Mouse (Mus musculus) midbrain, embryonic 16.5 days (tissue): ENCODE data around the gene Mafk. TPM values are rescaled to one million over a fixed set of nuclear protein-coding genes. Genes with fewer than 3 reads are reported as not detected.

Experiments used
- ATAC-seq: fragments of 200-750 bp; cut with Nextera tagmentation; 2 replicates; pipeline ENCODE4 v1.8.0; 2017; ENCODE audit warnings: moderate TSS enrichment
- H3K27ac ChIP-seq: fragments of 300-500 bp; sonication (generic); 2 replicates; pipeline ENCODE4 v1.5.1; 2014; ENCODE audit warnings: mild to moderate bottlenecking, low read length, mixed read lengths
- H3K27me3 ChIP-seq: fragments of 300-500 bp; sonication (generic); 2 replicates; pipeline ENCODE4 v1.6.1; 2014; ENCODE audit warnings: low read depth, low read length, mixed read lengths; ENCODE audit not compliant: control insufficient read depth, insufficient read depth
- H3K36me3 ChIP-seq: fragments of 300-500 bp; sonication (generic); 2 replicates; pipeline ENCODE4 v1.6.1; 2014; ENCODE audit warnings: mild to moderate bottlenecking, low read length, moderate library complexity, mixed read lengths; ENCODE audit not compliant: control insufficient read depth, insufficient read depth
- H3K4me1 ChIP-seq: fragments of 300-500 bp; sonication (generic); 2 replicates; pipeline ENCODE4 v1.6.1; 2014; ENCODE audit warnings: mild to moderate bottlenecking, low read length, mixed read lengths; ENCODE audit not compliant: control insufficient read depth, insufficient read depth
- H3K4me2 ChIP-seq: fragments of 300-500 bp; sonication (generic); 2 replicates; pipeline ENCODE4 v1.6.1; 2014; ENCODE audit warnings: mild to moderate bottlenecking, low read length, mixed read lengths
- H3K4me3 ChIP-seq: fragments of 300-500 bp; sonication (generic); 2 replicates; pipeline ENCODE4 v1.5.1; 2014; ENCODE audit warnings: low read depth, mild to moderate bottlenecking, low read length, moderate library complexity, mixed read lengths
- H3K9ac ChIP-seq: fragments of 300-500 bp; sonication (generic); 2 replicates; pipeline ENCODE4 v1.6.1; 2014; ENCODE audit warnings: low read depth, low read length, mixed read lengths
- H3K9me3 ChIP-seq: fragments of 300-500 bp; sonication (generic); replicated peaks from 2 replicates; pipeline ENCODE4 v1.6.1; 2014; ENCODE audit warnings: mild to moderate bottlenecking, low read length, mixed read lengths; ENCODE audit not compliant: control insufficient read depth, poor library complexity, severe bottlenecking
- WGBS: fragments of 180-500 bp; shearing (Covaris S2); extraction: QIAGEN DNeasy Blood & Tissue Kit; methylation state at CpG from one replicate; pipeline ENCODE4 v1.1.7; 2014; 5-methylcytosine and 5-hydroxymethylcytosine counted together
- polyA plus RNA-seq: library from polyadenylated mRNA; unstranded; fragments of >200 nt; fragmentation: Nextera tagmentation; extraction: Ambion mirVana; gene quantifications from 2 replicates; pipeline ENCODE4 v1.2.1, GENCODE M21; 2015

Mafk gene
- polyA plus RNA-seq, 1 experiment from 2014 or later: 17.6 TPM

GRCm38 (mm10) chr5:139801231-139801630 lies 9.9 kb downstream of the Mafk start:
- peaks cover 8% of the 10 kb centered on the region; the same call in 1 of the 2 replicates for H3K36me3 ChIP-seq
- no peaks in the 10 kb centered on the region for H3K9me3 ChIP-seq
- H3K27me3 ChIP-seq: no peaks in the 10 kb centered on the region
- peaks cover 31% of the 10 kb centered on the region for H3K4me1 ChIP-seq
- ATAC-seq: no peak
- H3K9ac ChIP-seq: no peak overlapping the region
- no peak overlapping the region for H3K4me3 ChIP-seq
- H3K27ac ChIP-seq: no peak overlapping the region
- 95% methylated on average over 8 of the region's 8 CpGs for WGBS
- H3K4me2 ChIP-seq: no peak overlapping the region

- no peak for ATAC-seq
- 90% methylated on average over 10 of the region's 10 CpGs for WGBS
- no peak overlapping the region for H3K9ac ChIP-seq
- H3K4me2 ChIP-seq: no peak overlapping the region
- H3K9me3 ChIP-seq: no peaks in the 10 kb centered on the region
- H3K27ac ChIP-seq: no peak overlapping the region
- no peaks in the 10 kb centered on the region for H3K27me3 ChIP-seq
- peaks cover 27% of the 10 kb centered on the region for H3K4me1 ChIP-seq
- H3K4me3 ChIP-seq: no peak overlapping the region
- peaks cover 8% of the 10 kb centered on the region; the same call in 1 of the 2 replicates for H3K36me3 ChIP-seq
Measured at GRCm38 (mm10) chr5:139801880-139802279, 10.6 kb downstream of the Mafk start.

- Histone ChIP-seq H3K4me1 (peaks cover 14% of the 10 kb centered on the region), H3K9me3 (no peaks in the 10 kb centered on the region), H3K4me3 (no peak overlapping the region), H3K36me3 (peaks cover 8% of the 10 kb centered on the region; the same call in 1 of the 2 replicates), H3K27me3 (no peaks in the 10 kb centered on the region), H3K27ac (no peak overlapping the region), H3K9ac (no peak overlapping the region), H3K4me2 (no peak overlapping the region)
- no peak for ATAC-seq
- WGBS: 78% methylated on average over 8 of the region's 8 CpGs
Measured at GRCm38 (mm10) chr5:139803165-139803564, 11.9 kb downstream of the Mafk start.

GRCm38 (mm10) chr5:139803601-139804102 lies 12.3 kb downstream of the Mafk start:
- Histone ChIP-seq H3K27ac (no peak overlapping the region), H3K9me3 (no peaks in the 10 kb centered on the region), H3K27me3 (no peaks in the 10 kb centered on the region), H3K4me1 (peaks cover 9% of the 10 kb centered on the region), H3K4me3 (no peak overlapping the region), H3K9ac (no peak overlapping the region), H3K36me3 (peaks cover 8% of the 10 kb centered on the region; the same call in 1 of the 2 replicates), H3K4me2 (peak overlapping the region; percentile 12; the same call in 1 of the 2 replicates)
- 8% methylated on average over 12 of the region's 12 CpGs for WGBS
- ATAC-seq: no peak; the same call in 1 of the 2 replicates

GRCm38 (mm10) chr5:139804107-139804551 lies 12.8 kb downstream of the Mafk start:
- H3K27me3 ChIP-seq: no peaks in the 10 kb centered on the region
- no peaks in the 10 kb centered on the region for H3K9me3 ChIP-seq
- 6% methylated on average over 6 of the region's 6 CpGs for WGBS
- no peak overlapping the region for H3K4me3 ChIP-seq
- no peak overlapping the region for H3K4me2 ChIP-seq
- H3K4me1 ChIP-seq: peaks cover 5% of the 10 kb centered on the region
- no peak overlapping the region for H3K9ac ChIP-seq
- peaks cover 8% of the 10 kb centered on the region; the same call in 1 of the 2 replicates for H3K36me3 ChIP-seq
- ATAC-seq: no peak
- no peak overlapping the region for H3K27ac ChIP-seq

- Histone ChIP-seq H3K4me3 (no peak overlapping the region), H3K27me3 (no peaks in the 10 kb centered on the region), H3K27ac (no peak overlapping the region), H3K36me3 (peaks cover 8% of the 10 kb centered on the region; the same call in 1 of the 2 replicates), H3K9ac (no peak overlapping the region), H3K4me2 (no peak overlapping the region), H3K9me3 (no peaks in the 10 kb centered on the region), H3K4me1 (no peaks in the 10 kb centered on the region; the same call in 1 of the 2 replicates)
- 93% methylated on average over 11 of the region's 11 CpGs for WGBS
- no peak for ATAC-seq
Measured at GRCm38 (mm10) chr5:139804573-139805111, 13.3 kb downstream of the Mafk start.

- no peak overlapping the region for H3K9ac ChIP-seq
- no peak overlapping the region for H3K4me2 ChIP-seq
- 91% methylated on average over 8 of the region's 8 CpGs for WGBS
- H3K9me3 ChIP-seq: no peaks in the 10 kb centered on the region
- no peak overlapping the region for H3K4me3 ChIP-seq
- no peak overlapping the region for H3K27ac ChIP-seq
- no peaks in the 10 kb centered on the region for H3K4me1 ChIP-seq
- no peaks in the 10 kb centered on the region for H3K27me3 ChIP-seq
- peaks cover 2% of the 10 kb centered on the region; the same call in 1 of the 2 replicates for H3K36me3 ChIP-seq
- no peak for ATAC-seq
Measured at GRCm38 (mm10) chr5:139805924-139806323, 14.6 kb downstream of the Mafk start.

GRCm38 (mm10) chr5:139809397-139809796 lies 18.1 kb downstream of the Mafk start:
- no peak overlapping the region for H3K4me3 ChIP-seq
- H3K27ac ChIP-seq: no peak overlapping the region
- no peaks in the 10 kb centered on the region for H3K9me3 ChIP-seq
- no peak for ATAC-seq
- no peak overlapping the region for H3K9ac ChIP-seq
- WGBS: 56% methylated on average over 4 of the region's 4 CpGs
- no peaks in the 10 kb centered on the region for H3K36me3 ChIP-seq
- H3K4me2 ChIP-seq: no peak overlapping the region
- peaks cover 14% of the 10 kb centered on the region for H3K27me3 ChIP-seq
- H3K4me1 ChIP-seq: no peaks in the 10 kb centered on the region

- no peak for ATAC-seq
Measured at GRCm38 (mm10) chr5:139811677-139812397, 20.5 kb downstream of the Mafk start.

More at GRCm38 (mm10) chr5:139811677-139812397, 20.5 kb downstream of the Mafk start:
- Histone ChIP-seq H3K9me3 (no peaks in the 10 kb centered on the region), H3K4me1 (no peaks in the 10 kb centered on the region), H3K27ac (no peak overlapping the region), H3K36me3 (no peaks in the 10 kb centered on the region), H3K4me3 (no peak overlapping the region), H3K9ac (no peak overlapping the region), H3K4me2 (no peak overlapping the region), H3K27me3 (peaks cover 14% of the 10 kb centered on the region)
- WGBS: 81% methylated on average over 15 of the region's 15 CpGs
